Mouse (Mus musculus) embryonic facial prominence, embryonic 14.5 days (tissue): Measurements from ENCODE around the gene 4930438A08Rik. TPM values are rescaled to one million over a fixed set of nuclear protein-coding genes. Genes with fewer than 3 reads are reported as not detected.

ENCODE experiments used
- polyA plus RNA-seq: library from polyadenylated mRNA; unstranded; fragments of >200 nt; fragmentation: Nextera tagmentation; extraction: Ambion mirVana; gene quantifications from 2 replicates; pipeline ENCODE4 v1.2.1, GENCODE M21; 2014

The 4930438A08Rik gene
- polyA plus RNA-seq, 1 experiment from 2014 or later, result 0.45 TPM

Other genes with a start within 250 kb of the 4930438A08Rik start
- not detected in 2 replicates for gene Gm12248, start 181.7 kb upstream of the 4930438A08Rik start, polyA plus RNA-seq
- gene Cnot8, start 170.6 kb upstream of the 4930438A08Rik start, polyA plus RNA-seq, result 85.8 and 94.9 TPM in 2 replicates
- 18.3 and 19.6 TPM in 2 replicates for gene Gemin5, start 106.3 kb upstream of the 4930438A08Rik start, polyA plus RNA-seq
- 112 and 113 TPM in 2 replicates for gene Mrpl22, start 103.1 kb upstream of the 4930438A08Rik start, polyA plus RNA-seq
- gene Igtp, start 75.2 kb upstream of the 4930438A08Rik start, polyA plus RNA-seq, result 10.5 and 16.7 TPM in 2 replicates
- gene Irgm2, start 75.2 kb upstream of the 4930438A08Rik start, polyA plus RNA-seq, result 4.4 and 5.7 TPM in 2 replicates
- 14.2 and 14.7 TPM in 2 replicates for gene Zfp692, start 32.3 kb downstream of the 4930438A08Rik start, polyA plus RNA-seq
- 42.3 TPM in 2 replicates for gene Zfp672, start 55.5 kb downstream of the 4930438A08Rik start, polyA plus RNA-seq
- gene Sh3bp5l, start 55.9 kb downstream of the 4930438A08Rik start, polyA plus RNA-seq, result 23.2 and 27.3 TPM in 2 replicates
- not detected in 2 replicates for gene Lypd8, start 104.2 kb downstream of the 4930438A08Rik start, polyA plus RNA-seq
- gene 1810065E05Rik, start 146.3 kb downstream of the 4930438A08Rik start, polyA plus RNA-seq, result not detected in 2 replicates
- gene Gm12253, start 157.8 kb downstream of the 4930438A08Rik start, polyA plus RNA-seq, result not detected in 2 replicates
- not detected in 2 replicates for gene Lypd9, start 178.1 kb downstream of the 4930438A08Rik start, polyA plus RNA-seq
- gene Olfr30, start 187.5 kb downstream of the 4930438A08Rik start, polyA plus RNA-seq, result 0.13 and 0.15 TPM in 2 replicates
- 0.11 and 0.12 TPM in 2 replicates for gene Olfr332, start 217.8 kb downstream of the 4930438A08Rik start, polyA plus RNA-seq
- not detected in 2 replicates for gene Olfr331, start 227.8 kb downstream of the 4930438A08Rik start, polyA plus RNA-seq